Mouse (Mus musculus): Measurements from ENCODE around the gene Rrp7a. TPM values are rescaled to one million over a fixed set of nuclear protein-coding genes. Genes with fewer than 3 reads are reported as not detected.

Rrp7a gene
- 10 to 100 TPM; 75.1 to 75.6 TPM for total RNA-seq (2021)
- long read RNA-seq, experiment 1, full-length matches to known transcripts: 109 of 130 reads
- long read RNA-seq, experiment 1, partial matches to known transcripts: 14 of 130 reads
- long read RNA-seq, experiment 1, other reads (novel, unspliced or antisense): 7 of 130 reads
- long read RNA-seq, experiment 2, full-length matches to known transcripts: 44 of 54 reads
- long read RNA-seq, experiment 2, partial matches to known transcripts: 3 of 54 reads
- long read RNA-seq, experiment 2, other reads (novel, unspliced or antisense): 7 of 54 reads

DNA sequence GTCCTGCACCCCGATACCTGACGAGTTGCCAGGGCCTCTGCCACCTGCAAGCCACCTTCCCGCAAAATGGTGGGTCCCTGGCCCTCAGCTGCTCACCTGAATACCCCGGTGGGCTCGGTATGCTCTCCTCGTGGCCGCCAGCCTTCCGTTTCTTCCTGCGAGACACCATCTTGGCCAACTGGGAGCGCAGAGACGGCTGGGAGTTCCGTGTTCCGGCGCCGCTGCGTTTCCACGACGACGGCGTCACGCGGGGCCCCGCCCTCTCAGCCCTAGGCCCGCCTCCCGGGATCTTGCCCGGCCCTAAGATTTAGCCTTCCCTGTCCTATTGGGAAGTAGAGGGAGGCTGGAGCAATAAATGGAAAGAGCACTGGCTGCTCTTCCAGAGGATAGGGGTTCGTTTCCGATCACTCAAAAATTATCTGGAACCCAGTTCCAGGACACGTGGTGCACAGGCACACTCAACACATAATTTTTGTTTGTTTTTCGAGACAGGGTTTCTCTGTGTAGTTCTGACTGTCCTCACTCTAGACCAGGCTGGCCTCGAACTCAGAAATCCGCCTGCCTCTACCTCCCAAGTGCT, at the start of gene Rrp7a:
Gene Rrp7a, minus strand, starts transcription at position 236 of the 580 bp plus-strand sequence.
- peak; percentile 98 for DNase-seq

GRCm38 (mm10) chr15:83171712-83172481, 49.3 kb upstream of the Rrp7a start:
- peak; percentile 97 for DNase-seq

- DNase-seq: peak; percentile 63
These were observed 48.5 kb upstream of the Rrp7a start for GRCm38 (mm10) chr15:83170956-83171659.

GRCm38 (mm10) chr15:83169772-83170722, 47.4 kb upstream of the Rrp7a start:
- no peak for DNase-seq

- no peak for DNase-seq
These were observed 46.5 kb upstream of the Rrp7a start for GRCm38 (mm10) chr15:83168875-83169771.

DNA sequence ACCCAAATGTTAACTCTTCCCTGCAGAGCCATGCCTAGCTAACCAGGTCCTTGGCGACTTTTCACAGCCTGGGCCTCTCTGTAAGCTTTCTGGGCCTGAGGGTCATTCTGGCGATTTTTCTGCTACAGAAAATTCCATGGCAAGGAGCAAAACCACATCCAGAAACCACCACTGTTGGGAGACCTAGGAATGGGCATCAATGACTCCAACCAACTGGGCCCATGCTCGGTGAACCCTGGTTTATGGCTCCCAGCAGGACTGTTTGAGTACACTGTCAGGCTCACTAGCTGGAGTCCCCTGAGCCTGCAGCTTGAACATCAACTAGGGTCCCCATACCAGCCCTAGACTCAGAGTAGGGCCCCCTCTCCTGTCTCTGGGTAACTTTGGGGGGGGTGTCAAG, 45.7 kb upstream of the Rrp7a start:
- DNase-seq: no peak

- no peak for DNase-seq
These were observed 45.0 kb upstream of the Rrp7a start for GRCm38 (mm10) chr15:83167550-83168065.

GRCm38 (mm10) chr15:83167126-83167525, 44.5 kb upstream of the Rrp7a start:
- DNase-seq: no peak

DNA sequence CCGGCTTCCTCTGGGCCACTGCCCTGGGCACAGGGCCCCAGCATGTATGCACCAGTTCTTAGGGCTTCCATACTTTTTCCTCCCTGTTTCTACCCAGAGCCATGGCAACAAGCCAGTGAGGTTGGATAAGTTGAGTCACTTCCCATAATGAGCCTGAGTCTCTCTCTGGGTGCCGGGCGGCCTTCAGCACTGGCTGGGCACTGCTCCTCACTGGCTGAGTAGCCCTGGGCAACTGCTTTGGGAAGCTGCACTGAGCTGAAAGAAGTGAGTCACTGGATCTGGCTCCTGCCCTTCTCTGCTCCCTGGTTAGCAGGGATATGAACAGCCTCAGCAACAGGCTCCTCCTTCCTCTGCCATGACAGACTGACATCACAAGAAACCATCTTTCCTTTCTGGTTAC, 44.0 kb upstream of the Rrp7a start:
- DNase-seq: peak; percentile 74

DNA sequence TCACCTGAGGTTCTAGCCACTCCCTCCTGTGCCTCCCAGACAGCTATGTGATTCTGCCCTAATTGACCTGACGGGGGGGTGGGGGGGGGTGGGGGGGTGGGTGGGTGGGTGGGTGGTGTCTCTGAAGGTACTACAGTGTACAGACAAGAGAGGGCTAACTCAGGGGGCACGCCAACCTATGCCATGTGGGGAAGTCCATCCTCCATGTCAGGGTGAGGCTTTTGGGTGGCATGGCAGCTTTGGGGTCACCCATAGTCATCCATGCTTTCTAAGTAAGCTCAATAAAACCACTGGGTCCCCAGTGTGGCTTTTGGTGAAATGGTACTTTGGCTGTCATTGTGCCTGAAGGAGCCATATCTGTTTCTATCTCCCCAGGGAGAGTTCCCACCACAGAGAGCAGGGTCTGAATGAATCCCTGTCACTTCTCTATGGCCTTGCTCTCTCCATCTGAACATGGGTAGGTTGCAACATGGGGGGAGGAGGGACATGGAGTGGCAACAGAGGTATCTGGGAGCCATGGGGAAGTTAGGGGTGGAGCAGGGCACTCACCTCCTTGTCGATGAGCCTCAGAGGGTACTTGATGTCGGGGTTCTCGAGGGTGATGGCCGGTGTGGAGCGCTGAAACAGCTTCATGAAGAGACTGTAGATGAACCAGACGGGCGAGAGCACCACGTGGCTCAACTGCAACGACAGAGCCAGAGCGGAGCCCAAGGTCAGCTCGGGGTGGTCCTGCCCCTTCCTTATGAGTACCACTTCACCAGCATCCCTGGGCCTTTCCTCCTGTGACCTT, 43.1 kb upstream of the Rrp7a start:
- no peak for DNase-seq

GRCm38 (mm10) chr15:83164971-83165471, 42.4 kb upstream of the Rrp7a start:
- peak; percentile 56 for DNase-seq

GRCm38 (mm10) chr15:83162818-83163485, 40.4 kb upstream of the Rrp7a start:
- DNase-seq: no peak

- no peak for DNase-seq
These were observed 39.4 kb upstream of the Rrp7a start for GRCm38 (mm10) chr15:83162001-83162400.

DNA sequence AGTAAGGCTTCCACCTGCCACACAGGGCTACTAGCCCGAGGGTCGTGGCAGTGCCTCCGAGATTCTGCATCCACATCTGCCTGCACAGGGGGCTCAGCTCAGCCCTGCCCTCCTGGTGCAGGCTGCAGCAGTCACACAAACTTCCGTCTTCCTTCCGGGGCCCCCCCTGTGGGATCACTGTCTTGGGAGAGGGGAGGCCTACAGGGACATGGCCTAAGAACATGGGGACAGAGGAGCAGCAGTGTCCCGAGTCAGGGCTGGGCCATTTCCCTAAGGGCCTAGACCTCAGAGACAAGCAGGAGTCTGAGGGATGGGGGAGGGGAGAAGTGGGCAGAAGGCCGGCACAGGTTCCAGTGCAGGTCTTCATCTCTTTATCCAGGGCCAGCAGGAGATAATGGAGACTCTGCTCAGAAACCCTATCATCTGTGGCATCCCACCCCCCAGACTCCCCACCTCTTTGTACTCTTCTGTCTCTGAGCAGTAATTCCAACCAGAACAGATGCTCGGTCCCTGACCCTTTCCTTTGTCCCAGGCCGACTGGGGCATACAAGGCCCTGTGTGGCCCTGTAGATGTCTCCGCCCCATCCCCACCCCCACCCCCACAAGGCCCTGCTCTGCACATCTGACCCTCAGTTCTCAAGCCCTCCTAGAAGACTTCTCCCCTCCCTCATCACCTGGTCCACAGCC, 38.6 kb upstream of the Rrp7a start:
- no peak for DNase-seq

- DNase-seq: no peak
These were observed 38.0 kb upstream of the Rrp7a start for GRCm38 (mm10) chr15:83160561-83160960.

GRCm38 (mm10) chr15:83159823-83160222, 37.2 kb upstream of the Rrp7a start:
- DNase-seq: no peak

DNA sequence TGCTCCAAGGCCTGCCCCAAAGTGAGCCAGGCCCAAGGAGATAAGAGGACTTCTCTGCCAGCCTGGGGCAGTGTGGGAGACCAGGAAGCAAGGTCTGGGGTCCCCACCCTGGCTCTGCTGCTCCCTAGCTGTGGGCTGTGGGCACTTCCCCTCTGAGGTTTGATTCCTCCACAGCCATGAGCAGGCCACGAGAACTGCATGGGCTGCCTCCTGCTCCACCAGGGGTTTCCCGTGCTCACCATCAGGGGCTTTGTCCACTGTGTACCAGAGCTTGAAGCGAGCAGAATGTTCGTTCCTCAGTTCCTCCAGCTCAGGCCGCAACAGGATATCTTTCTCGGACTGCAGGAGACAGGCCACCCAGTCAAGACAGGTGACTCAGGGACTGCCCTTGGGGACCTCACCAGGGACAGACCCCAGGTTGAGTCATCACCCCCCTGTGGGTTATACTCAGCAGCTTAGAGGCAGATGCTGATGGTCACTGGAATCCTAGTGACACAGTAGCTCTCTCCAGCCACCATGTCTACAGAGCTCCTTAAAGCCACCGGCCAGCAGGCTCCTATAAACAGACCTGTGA, 36.1 kb upstream of the Rrp7a start:
- DNase-seq: peak; percentile 51

- no peak for DNase-seq
These were observed 35.1 kb upstream of the Rrp7a start for GRCm38 (mm10) chr15:83157667-83158064.
